Mouse (Mus musculus) skeletal muscle tissue, adult 2 months (tissue): ENCODE measurements at regions not wholly inside any gene's neighbourhood (a gene's known extent, or its start where the extent isn't known, plus 50 kb on each side); places are given as distances from the start of the nearest gene placed in this dataset.

ENCODE experiments used
- DNase-seq: peaks from one replicate; pipeline ENCODE4 v3.0.0-alpha.2; 2012; ENCODE audit warnings: low read depth, low spot score

- DNase-seq, result no peak
Measured at GRCm38 (mm10) chr14:101267536-101267935, 67.4 kb upstream of the Prr30 start.
